Mouse (Mus musculus) CH12.LX (cell line): Measurements from ENCODE around the gene Gm20422. TPM values are rescaled to one million over a fixed set of nuclear protein-coding genes. Genes with fewer than 3 reads are reported as not detected.

Source experiments
- DNase-seq: peaks from one replicate; pipeline ENCODE4 v3.0.0-alpha.2; 2013; ENCODE audit errors: extremely low read depth
- H3K27ac ChIP-seq: 2 replicates; pipeline ENCODE4 v1.5.1; 2012; ENCODE audit warnings: low read depth, mild to moderate bottlenecking, control low read depth, moderate library complexity; ENCODE audit not compliant: insufficient read depth
- H3K27me3 ChIP-seq: replicated peaks from 2 replicates; pipeline ENCODE3; 2012; ENCODE audit warnings: inconsistent platforms
- H3K36me3 ChIP-seq, 2 experiments: replicated peaks in 1 of 2; 2 replicates each; pipeline versions ENCODE3 to v1.6.1; 2012; ENCODE audit warnings: inconsistent platforms in 1 of 2, low read length in 1 of 2, mild to moderate bottlenecking in 1 of 2, mixed read lengths in 1 of 2, moderate library complexity in 1 of 2; ENCODE audit not compliant: control insufficient read depth in 1 of 2, insufficient read depth in 1 of 2
- H3K4me1 ChIP-seq, 2 experiments: 2 replicates each; pipeline ENCODE4 v1.6.1; 2012; ENCODE audit warnings: inconsistent platforms in 1 of 2, moderate library complexity in 1 of 2; ENCODE audit not compliant: insufficient read depth in 2 of 2, control insufficient read depth in 1 of 2
- H3K4me2 ChIP-seq: 2 replicates; pipeline ENCODE4 v1.6.1; 2012; ENCODE audit warnings: low read depth, mild to moderate bottlenecking, control low read depth; ENCODE audit not compliant: poor library complexity, insufficient read depth, severe bottlenecking
- H3K4me3 ChIP-seq, 3 experiments: fragments of 150-350 bp in 1 of 3; sonication (generic) in 1 of 3; replicated peaks in 1 of 3; 2 replicates each; pipeline versions ENCODE3 to v1.5.1; 2011 to 2012; ENCODE audit warnings: low read depth in 2 of 3, low read length in 2 of 3, mild to moderate bottlenecking in 2 of 3, moderate library complexity in 2 of 3, control low read depth in 1 of 3, improper control_type of control experiment in 1 of 3, inconsistent platforms in 1 of 3, mixed read lengths in 1 of 3; ENCODE audit not compliant: poor library complexity in 1 of 3
- H3K79me2 ChIP-seq: replicated peaks from 2 replicates; pipeline ENCODE4 v1.6.1; 2012; ENCODE audit warnings: mild to moderate bottlenecking, moderate library complexity; ENCODE audit not compliant: control insufficient read depth, poor library complexity, insufficient read depth, severe bottlenecking; ENCODE audit errors: extremely low read depth
- H3K9ac ChIP-seq: 2 replicates; pipeline ENCODE4 v1.6.1; 2012; ENCODE audit warnings: low read depth, mild to moderate bottlenecking, control low read depth, moderate library complexity; ENCODE audit not compliant: insufficient read depth
- H3K9me3 ChIP-seq: replicated peaks from 2 replicates; pipeline ENCODE3; 2012; ENCODE audit warnings: low read length, inconsistent platforms, mixed read lengths
- BHLHE40 ChIP-seq: IDR thresholded peaks from 2 replicates; pipeline ENCODE4 v1.6.1; 2011; ENCODE audit warnings: mild to moderate bottlenecking, low read depth, low read length, improper control_type of control experiment
- CHD2 ChIP-seq: IDR thresholded peaks from 2 replicates; pipeline ENCODE4 v1.6.1; 2011; ENCODE audit warnings: low read length, improper control_type of control experiment
- E2F4 ChIP-seq: IDR thresholded peaks from 2 replicates; pipeline ENCODE4 v1.6.1; 2011; ENCODE audit warnings: low read depth, low read length, improper control_type of control experiment; ENCODE audit not compliant: insufficient replicate concordance
- ELF1 ChIP-seq: IDR thresholded peaks from 2 replicates; pipeline ENCODE4 v1.6.1; 2014; ENCODE audit warnings: low read depth, mild to moderate bottlenecking, inconsistent platforms, low read length, improper control_type of control experiment
- ETS1 ChIP-seq: conservative IDR thresholded peaks from 2 replicates; pipeline ENCODE4 v1.6.1; 2012; ENCODE audit warnings: low read depth, mild to moderate bottlenecking, inconsistent platforms, low read length, improper control_type of control experiment, moderate library complexity
- GABPA ChIP-seq: IDR thresholded peaks from 2 replicates; pipeline ENCODE4 v1.6.1; 2012; ENCODE audit warnings: low read depth, low read length, improper control_type of control experiment, inconsistent platforms; ENCODE audit not compliant: insufficient replicate concordance
- HCFC1 ChIP-seq: IDR thresholded peaks from 2 replicates; pipeline ENCODE4 v1.6.1; 2012; ENCODE audit warnings: low read depth, mild to moderate bottlenecking, inconsistent platforms, low read length, improper control_type of control experiment
- IRF4 ChIP-seq: IDR thresholded peaks from 2 replicates; pipeline ENCODE4 v1.6.1; 2014; ENCODE audit warnings: low read depth, mild to moderate bottlenecking, inconsistent platforms, low read length, improper control_type of control experiment
- JUN ChIP-seq: IDR thresholded peaks from 2 replicates; pipeline ENCODE4 v1.6.1; 2011; ENCODE audit warnings: low read depth, mild to moderate bottlenecking, low read length, improper control_type of control experiment, moderate library complexity; ENCODE audit not compliant: insufficient read depth
- JUND ChIP-seq: conservative IDR thresholded peaks from 2 replicates; pipeline ENCODE4 v1.6.1; 2011; ENCODE audit warnings: low read depth, low read length, improper control_type of control experiment
- KAT2A ChIP-seq: IDR thresholded peaks from 2 replicates; pipeline ENCODE4 v1.6.1; 2012; ENCODE audit warnings: low read length, improper control_type of control experiment, inconsistent platforms; ENCODE audit not compliant: insufficient replicate concordance
- MAFK ChIP-seq: IDR thresholded peaks from 2 replicates; pipeline ENCODE4 v1.6.1; 2011; ENCODE audit warnings: low read length, improper control_type of control experiment; ENCODE audit not compliant: insufficient replicate concordance
- MAX ChIP-seq: IDR thresholded peaks from 2 replicates; pipeline ENCODE4 v1.6.1; 2011; ENCODE audit warnings: low read length, improper control_type of control experiment
- MAZ ChIP-seq: IDR thresholded peaks from 2 replicates; pipeline ENCODE4 v1.6.1; 2012; ENCODE audit warnings: low read depth, mild to moderate bottlenecking, inconsistent platforms, low read length, improper control_type of control experiment, moderate library complexity
- MEF2A ChIP-seq: IDR thresholded peaks from 2 replicates; pipeline ENCODE4 v1.6.1; 2014; ENCODE audit warnings: low read depth, mild to moderate bottlenecking, inconsistent platforms, low read length, improper control_type of control experiment, borderline replicate concordance
- MXI1 ChIP-seq: IDR thresholded peaks from 2 replicates; pipeline ENCODE4 v1.6.1; 2011; ENCODE audit warnings: mild to moderate bottlenecking, low read depth, low read length, improper control_type of control experiment
- MYC ChIP-seq: IDR thresholded peaks from 2 replicates; pipeline ENCODE4 v1.6.1; 2011; ENCODE audit warnings: low read depth, mild to moderate bottlenecking, improper control_type of control experiment, low read length
- NELFE ChIP-seq: IDR thresholded peaks from 2 replicates; pipeline ENCODE4 v1.6.1; 2011; ENCODE audit warnings: low read depth, low read length, improper control_type of control experiment
- POLR2A ChIP-seq: IDR thresholded peaks from 2 replicates; pipeline ENCODE4 v1.6.1; 2011; ENCODE audit warnings: low read depth, mild to moderate bottlenecking, improper control_type of control experiment, low read length
- POLR2AphosphoS2 ChIP-seq: IDR thresholded peaks from 2 replicates; pipeline ENCODE4 v1.6.1; 2011; ENCODE audit warnings: low read depth, low read length, improper control_type of control experiment
- RCOR1 ChIP-seq: conservative IDR thresholded peaks from 2 replicates; pipeline ENCODE4 v1.6.1; 2012; ENCODE audit warnings: low read depth, mild to moderate bottlenecking, inconsistent platforms, low read length, improper control_type of control experiment
- SIN3A ChIP-seq: IDR thresholded peaks from 2 replicates; pipeline ENCODE4 v1.6.1; 2012; ENCODE audit warnings: low read length, improper control_type of control experiment, inconsistent platforms
- SMC3 ChIP-seq: IDR thresholded peaks from 2 replicates; pipeline ENCODE4 v1.6.1; 2011; ENCODE audit warnings: low read depth, low read length, improper control_type of control experiment
- TBP ChIP-seq: conservative IDR thresholded peaks from 2 replicates; pipeline ENCODE4 v1.6.1; 2011; ENCODE audit warnings: low read depth, low read length, improper control_type of control experiment
- TCF12 ChIP-seq: IDR thresholded peaks from 2 replicates; pipeline ENCODE4 v1.6.1; 2014; ENCODE audit warnings: low read depth, mild to moderate bottlenecking, inconsistent platforms, low read length, improper control_type of control experiment
- UBTF ChIP-seq: IDR thresholded peaks from 2 replicates; pipeline ENCODE4 v1.6.1; 2012; ENCODE audit warnings: low read depth, mild to moderate bottlenecking, inconsistent platforms, low read length, improper control_type of control experiment, moderate library complexity
- USF2 ChIP-seq: conservative IDR thresholded peaks from 2 replicates; pipeline ENCODE4 v1.6.1; 2011; ENCODE audit warnings: low read depth, low read length, improper control_type of control experiment
- ZC3H11A ChIP-seq: IDR thresholded peaks from 2 replicates; pipeline ENCODE4 v1.6.1; 2012; ENCODE audit warnings: low read depth, mild to moderate bottlenecking, inconsistent platforms, low read length, improper control_type of control experiment
- ZKSCAN1 ChIP-seq: IDR thresholded peaks from 2 replicates; pipeline ENCODE4 v1.6.1; 2012; ENCODE audit warnings: low read depth, inconsistent platforms, low read length, improper control_type of control experiment, borderline replicate concordance
- dilution Hi-C: fragments of 300-500 bp; cut with MboI; formaldehyde crosslinking; loops from 2 replicates; pipeline ENCODE4 v1.14.3; 2020; ENCODE audit warnings: low sequenced_read_pairs; ENCODE audit not compliant: extremely low pct_unique_long_range_greater_than_20kb, extremely low pct_ligation_motif_present
- in situ Hi-C: fragments of 300-500 bp; cut with MboI; formaldehyde crosslinking; loops from 3 replicates; pipeline ENCODE4 v1.14.3; 2019; ENCODE audit warnings: low sequenced_read_pairs, low pct_ligation_motif_present, low pct_unique_long_range_greater_than_20kb, mixed read lengths
- polyA plus RNA-seq: library from polyadenylated mRNA; unstranded; fragments of >175 nt; gene quantifications from 2 replicates; pipeline ENCODE4 v1.2.1, GENCODE M21; 2012; ENCODE audit warnings: low read depth; ENCODE audit not compliant: insufficient read length
- total RNA-seq, 2 experiments: library from RNA; depleted of rRNA; stranded (reverse); fragments of 300-350 nt in 1 of 2; fragments of >200 nt in 1 of 2; gene quantifications; 2 replicates each; pipeline ENCODE4 v1.2.3; 2012 to 2014

Gene Gm20422
- total and polyA plus RNA-seq, 3 experiments: 1.4 to 2.0 (median 1.6) TPM

DNA sequence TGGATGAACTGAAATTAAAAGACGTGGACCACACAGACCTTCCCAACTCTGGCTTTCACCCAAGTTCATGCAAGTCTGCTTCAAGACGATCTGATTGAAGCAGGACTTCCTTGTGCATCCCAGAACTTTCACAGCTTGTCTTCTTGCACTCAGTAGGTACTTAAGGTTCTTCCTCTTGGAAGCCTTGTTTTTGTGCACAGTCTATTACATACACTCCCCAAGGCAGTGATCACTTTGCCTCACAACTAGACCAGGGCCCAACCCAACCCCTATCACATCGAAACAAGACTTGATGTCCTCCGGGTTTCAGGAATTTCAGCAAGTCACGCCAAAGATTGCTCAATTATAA is 57.5 kb downstream of the Gm20422 start:
- H3K4me3 ChIP-seq: peak overlapping the region; percentile 56 to 91 (median 81)
- no peak overlapping the region for H3K27ac ChIP-seq
- H3K4me1 ChIP-seq: peaks cover 4 to 24% of the 10 kb centered on the region in 2 experiments
- peak; percentile 5; the same call in 1 of the 2 replicates for TF ChIP-seq POLR2AphosphoS2
- TF ChIP-seq TBP: 0 out of 2 replicates have a peak, but pooled peaks have one; percentile 79
- TF ChIP-seq CHD2: no peak
- TF ChIP-seq SMC3: no peak
- TF ChIP-seq ETS1: no peak
- TF ChIP-seq NELFE: peak; percentile 28; the same call in 1 of the 2 replicates
- no peak for TF ChIP-seq MAFK
- TF ChIP-seq KAT2A: no peak
- H3K9ac ChIP-seq: peak overlapping the region; percentile 41
- no peaks in the 10 kb centered on the region for H3K27me3 ChIP-seq
- in situ Hi-C loops: no loop called here
- peak overlapping the region; percentile 37 for H3K4me2 ChIP-seq
- dilution Hi-C loops: no loop called here
- no peaks in the 10 kb centered on the region for H3K9me3 ChIP-seq
- no peak for DNase-seq
- H3K36me3 ChIP-seq: peaks cover 14 to 22% of the 10 kb centered on the region in 2 experiments
- H3K79me2 ChIP-seq: peaks cover 33% of the 10 kb centered on the region

DNA sequence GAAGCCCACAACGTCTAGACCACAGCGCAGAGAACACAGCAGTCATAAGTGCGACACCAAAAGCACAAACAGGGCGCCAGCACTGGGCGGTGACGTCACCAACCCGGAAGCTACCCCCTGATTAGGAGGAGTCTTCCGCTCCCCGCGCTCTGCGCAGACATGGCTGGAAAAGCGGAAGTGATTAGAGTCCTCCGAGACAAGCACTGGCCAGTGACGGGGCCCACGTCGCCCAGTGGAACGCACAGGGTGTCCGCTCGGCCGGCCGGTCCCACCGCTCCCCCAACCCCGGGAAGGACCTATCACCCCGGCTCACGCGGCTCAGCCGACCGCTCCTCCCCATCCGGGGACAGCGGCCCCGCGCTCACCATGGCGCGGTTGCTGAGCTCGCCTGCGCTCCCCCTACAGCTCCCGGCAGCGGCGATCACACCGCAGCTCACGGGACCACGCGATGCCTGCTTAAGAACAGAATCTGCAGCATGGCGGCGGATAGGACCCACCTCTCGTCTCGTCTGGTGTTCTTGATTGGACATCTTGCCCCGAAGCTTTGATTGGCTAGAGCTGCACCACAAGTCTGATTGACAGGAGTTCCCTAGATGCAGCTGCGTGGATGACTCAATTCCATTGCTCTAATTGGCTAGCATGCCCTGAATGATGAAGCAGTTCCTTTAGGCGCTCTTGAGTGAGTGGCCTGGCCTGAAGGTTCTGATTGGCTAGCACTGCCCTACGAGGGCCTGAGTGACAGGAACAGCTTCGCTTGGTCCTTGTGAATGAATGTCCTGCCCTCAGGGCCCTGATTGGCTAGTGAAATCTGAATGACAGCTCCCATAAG is 58.1 kb downstream of the Gm20422 start:
- dilution Hi-C loops: no loop called here
- TF ChIP-seq RCOR1 (0 out of 2 replicates have a peak, but pooled peaks have one; percentile 60), UBTF (no peak), MYC (peak; percentile 66), USF2 (no peak), ZC3H11A (no peak), IRF4 (peak; percentile 55), SMC3 (no peak), TCF12 (peak; percentile 67), ELF1 (peak; percentile 99), ETS1 (peak; percentile 39), MXI1 (peak; percentile 90), NELFE (peak; percentile 92), HCFC1 (peak; percentile 79), TBP (peak; percentile 72), MAZ (peak; percentile 73; the same call in 1 of the 2 replicates), POLR2A (peak; percentile 94), MEF2A (peak; percentile 65; the same call in 1 of the 2 replicates), GABPA (peak; percentile 52; the same call in 1 of the 2 replicates), BHLHE40 (peak; percentile 91), KAT2A (peak; percentile 73; the same call in 1 of the 2 replicates), JUN (peak; percentile 84), SIN3A (peak; percentile 93), E2F4 (peak; percentile 84; the same call in 1 of the 2 replicates), MAFK (peak; percentile 43; the same call in 1 of the 2 replicates), ZKSCAN1 (no peak), MAX (peak; percentile 83), JUND (peak; percentile 89)

More for the DNA sequence above, 58.1 kb downstream of the Gm20422 start:
- H3K27ac ChIP-seq: peak overlapping the region; percentile 98
- H3K4me3 ChIP-seq: peak overlapping the region; percentile 81 to 92 (median 91)
- H3K9ac ChIP-seq: peak overlapping the region; percentile 94
- H3K27me3 ChIP-seq: no peaks in the 10 kb centered on the region
- no peak overlapping the region for H3K4me2 ChIP-seq
- peaks cover 14 to 27% of the 10 kb centered on the region in 2 experiments for H3K36me3 ChIP-seq
- peaks cover 4 to 24% of the 10 kb centered on the region in 2 experiments for H3K4me1 ChIP-seq
- peaks cover 36% of the 10 kb centered on the region for H3K79me2 ChIP-seq
- DNase-seq: peak; percentile 100
- H3K9me3 ChIP-seq: no peaks in the 10 kb centered on the region
- in situ Hi-C loops: no loop called here
